Mouse (Mus musculus): ENCODE results near the gene Rxylt1. TPM values are rescaled to one million over a fixed set of nuclear protein-coding genes. Genes with fewer than 3 reads are reported as not detected.

Gene Rxylt1
- total RNA-seq (2022) = 10 to 100 TPM; 34.2 to 43.1 (median 38.1) TPM

DNA sequence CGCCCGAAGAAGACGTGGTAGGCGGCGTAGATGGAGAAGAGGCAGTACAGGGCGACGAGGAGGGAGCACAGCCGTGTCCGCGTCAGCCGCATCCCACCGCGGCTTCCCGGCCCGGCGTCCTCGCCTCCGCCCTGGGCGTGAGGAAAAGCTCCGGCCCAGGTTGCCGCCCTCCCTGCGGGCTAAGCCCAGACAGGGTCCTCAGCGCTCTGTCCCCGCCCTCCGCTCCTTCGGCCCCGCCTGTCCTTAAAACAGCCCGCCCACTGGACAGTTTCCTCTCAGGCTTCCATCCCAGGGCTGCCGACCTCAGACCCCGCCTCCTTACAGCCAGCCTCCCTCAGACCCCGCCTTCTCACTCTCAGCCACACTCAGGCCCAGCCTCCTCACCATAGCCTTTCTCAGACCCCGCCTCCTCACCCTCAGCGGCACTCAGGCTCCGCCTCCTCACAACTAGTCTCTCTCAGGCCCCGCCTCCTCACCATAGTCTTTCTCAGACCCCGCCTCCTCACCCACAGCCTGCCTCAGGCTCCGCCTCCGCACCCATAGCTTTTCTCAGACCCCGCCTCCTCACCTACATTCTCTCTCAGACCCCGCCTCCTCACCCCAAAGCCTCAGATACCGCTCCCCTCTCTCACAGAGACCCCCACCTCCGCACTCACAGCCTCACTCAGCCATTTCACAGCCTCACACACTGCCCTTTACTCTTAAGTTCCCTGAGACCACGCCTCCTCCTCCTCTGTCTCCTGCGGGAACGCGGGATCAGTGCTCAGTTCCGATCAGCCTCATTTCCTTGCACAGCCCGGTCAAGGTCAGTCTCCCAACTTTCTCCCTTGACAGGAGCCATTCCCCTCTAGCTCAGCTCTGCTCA lies at the start of gene Rxylt1:
TSS of gene Rxylt1 (minus strand) at position 392 of the 865 bp plus-strand sequence.
- DNase-seq (ENCODE audit: low spot score) = peak; percentile 97

DNA sequence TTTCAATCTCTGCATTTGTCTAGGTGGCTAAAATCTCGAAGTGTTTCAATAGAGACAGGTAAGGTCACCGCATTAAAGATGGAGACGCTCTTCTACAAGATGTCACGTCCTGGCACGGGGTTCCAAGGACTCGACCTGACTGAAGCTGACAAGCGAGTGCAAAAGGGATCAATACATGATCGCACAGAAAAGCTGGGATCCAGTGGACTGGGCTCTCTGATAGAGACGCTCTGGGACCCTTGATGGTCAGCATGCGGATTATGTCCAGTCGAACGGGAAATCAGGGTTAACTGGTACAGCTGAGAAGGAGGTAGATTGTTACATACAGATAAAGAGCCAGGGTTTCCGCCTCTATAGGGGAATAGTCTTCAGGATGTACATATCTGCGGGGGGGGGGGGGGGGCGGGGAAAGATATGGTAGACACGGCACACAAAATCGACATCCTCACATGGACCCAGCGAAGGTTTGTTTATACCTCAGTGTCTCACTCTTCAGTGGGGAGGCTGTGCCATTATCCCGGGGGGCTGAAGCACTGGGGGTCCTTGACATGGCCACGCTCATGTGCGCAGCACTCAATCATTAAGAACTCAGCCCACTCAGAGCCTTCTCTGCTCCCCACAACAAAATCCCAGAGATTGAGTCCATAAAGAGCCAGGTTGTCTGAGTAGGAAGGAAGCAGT lies 24.3 kb upstream of the Rxylt1 start:
- DNase-seq (ENCODE audit: low spot score) = no peak

DNA sequence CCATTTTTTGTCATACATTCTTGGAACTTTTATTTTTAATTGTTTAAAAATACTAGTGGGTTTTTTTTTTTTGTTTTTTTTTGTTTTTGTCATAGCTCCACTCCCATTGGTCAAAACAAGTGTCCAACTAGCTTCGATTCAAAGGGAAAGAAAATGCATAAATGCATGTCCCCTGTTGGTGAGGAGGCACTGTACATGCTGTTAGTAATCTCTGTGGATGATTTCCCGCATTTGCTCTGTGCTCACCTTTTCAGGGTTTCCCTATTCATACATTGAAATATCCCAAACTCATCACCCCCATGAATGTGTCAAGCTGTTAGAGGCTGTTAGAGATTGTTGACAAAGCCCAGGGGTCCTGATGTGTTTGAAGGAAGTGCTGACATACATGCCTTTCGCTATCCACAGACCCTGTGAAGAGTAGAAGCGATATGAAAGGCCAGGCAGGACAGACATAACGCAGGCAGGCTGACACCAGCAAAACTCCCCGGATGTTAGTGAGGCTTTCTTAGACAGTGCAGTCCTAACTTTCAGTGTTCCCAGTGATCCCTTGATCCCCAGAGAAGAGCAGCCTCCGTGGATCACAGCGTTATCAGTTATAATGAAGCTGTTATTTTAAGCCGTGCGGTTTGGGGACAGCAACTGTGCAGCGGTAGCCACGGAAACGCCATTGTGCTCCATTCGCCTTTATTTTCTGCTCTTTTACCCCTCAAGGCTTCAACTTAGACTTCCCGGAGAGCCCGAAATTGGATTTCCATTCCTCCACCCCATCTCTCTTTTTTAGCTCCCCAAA lies 23.5 kb upstream of the Rxylt1 start:
- no peak for DNase-seq (ENCODE audit: low spot score)

DNA sequence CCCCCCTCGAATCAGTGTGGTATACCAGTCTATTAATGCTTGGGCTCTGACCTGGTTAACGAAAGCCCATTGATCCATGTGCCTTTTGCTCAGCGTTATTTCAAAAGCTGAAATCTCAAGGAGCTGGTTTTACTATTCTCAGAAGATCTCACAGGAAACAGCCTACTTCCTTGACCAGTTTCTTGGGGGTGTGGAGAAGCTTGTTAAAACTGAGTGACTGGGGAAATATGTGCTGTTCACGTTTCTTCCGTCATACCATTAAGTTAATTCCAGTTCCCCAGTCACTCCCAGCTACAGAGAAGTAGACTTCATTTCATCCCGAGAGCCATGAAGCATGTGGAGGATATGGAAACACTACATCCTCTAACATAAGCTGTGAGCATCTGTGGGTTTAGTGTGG lies 22.3 kb upstream of the Rxylt1 start:
- no peak for DNase-seq (ENCODE audit: low spot score)

DNA sequence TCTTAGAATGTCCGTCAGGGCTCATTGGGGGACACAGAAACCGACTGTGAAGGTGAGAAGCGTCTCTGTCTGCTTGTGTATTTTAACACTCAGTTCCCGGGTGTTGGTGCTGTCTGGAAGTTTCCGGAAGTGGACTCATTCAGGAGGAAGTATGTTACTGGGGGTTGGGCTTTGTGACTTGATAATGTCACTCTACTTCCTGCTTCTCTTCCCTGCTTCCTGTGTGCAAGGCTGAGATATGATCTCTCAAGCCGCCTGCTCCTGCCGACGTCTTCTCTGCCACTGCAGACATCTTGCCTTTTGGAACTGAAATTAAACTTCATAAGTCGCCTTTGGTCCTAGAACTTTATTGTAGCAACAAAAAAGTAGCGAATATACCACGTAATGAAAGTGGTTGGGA lies 19.5 kb upstream of the Rxylt1 start:
- no peak for DNase-seq (ENCODE audit: low spot score)

DNA sequence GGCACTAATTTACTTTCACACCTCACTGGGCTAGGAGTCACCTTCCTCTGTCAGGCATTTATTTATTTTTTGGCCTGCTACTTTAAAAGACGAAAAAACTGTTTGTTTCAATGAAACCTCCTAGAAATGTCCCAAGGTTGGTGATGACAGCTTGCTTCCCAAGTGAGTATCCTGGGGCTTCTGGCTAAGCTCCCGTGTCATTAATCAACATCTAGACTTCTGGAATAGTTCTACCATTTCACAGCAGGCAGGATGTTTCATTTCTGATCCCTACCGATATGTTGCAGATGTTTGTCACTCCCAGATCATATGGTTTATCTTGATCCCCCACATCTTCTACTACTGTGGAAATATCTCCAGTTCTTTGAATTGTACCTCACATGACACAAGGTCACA lies 9.5 kb upstream of the Rxylt1 start:
- no peak for DNase-seq (ENCODE audit: low spot score)

DNA sequence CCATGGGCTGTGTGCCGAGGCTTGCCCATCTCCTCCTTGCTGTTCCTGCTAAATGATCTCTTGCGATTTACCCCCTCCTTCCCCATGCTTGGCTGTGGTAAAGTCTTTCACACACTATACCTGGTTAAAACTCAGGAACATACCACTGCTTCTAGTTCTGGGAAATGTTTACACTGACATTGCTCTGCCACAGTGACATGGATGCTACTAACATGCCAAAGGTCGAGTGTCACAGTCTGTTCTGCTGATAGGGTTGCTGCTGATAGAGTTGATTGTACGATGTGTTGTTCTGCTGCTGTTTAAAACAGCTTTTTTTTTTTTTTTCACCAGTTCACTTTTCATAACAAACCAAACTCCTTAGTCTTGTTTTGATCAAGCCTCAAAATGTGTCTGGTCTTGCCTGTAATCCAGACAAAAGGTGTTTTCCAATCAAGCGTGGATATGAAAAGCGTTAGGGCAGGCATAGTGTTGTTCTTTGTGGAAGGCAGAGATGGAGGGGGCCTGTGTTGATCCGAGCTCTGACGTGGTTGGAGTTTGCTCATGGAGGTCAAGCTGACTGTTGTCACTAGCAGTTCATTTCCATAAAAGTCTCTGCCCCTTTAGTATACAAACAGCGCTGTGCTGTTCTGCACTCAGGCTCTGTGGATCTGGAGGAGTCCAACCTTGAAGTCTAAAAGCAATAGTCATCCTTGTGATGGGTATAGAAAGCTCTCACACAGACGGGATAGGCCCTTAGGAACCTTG lies 8.9 kb upstream of the Rxylt1 start:
- no peak for DNase-seq (ENCODE audit: low spot score)

DNA sequence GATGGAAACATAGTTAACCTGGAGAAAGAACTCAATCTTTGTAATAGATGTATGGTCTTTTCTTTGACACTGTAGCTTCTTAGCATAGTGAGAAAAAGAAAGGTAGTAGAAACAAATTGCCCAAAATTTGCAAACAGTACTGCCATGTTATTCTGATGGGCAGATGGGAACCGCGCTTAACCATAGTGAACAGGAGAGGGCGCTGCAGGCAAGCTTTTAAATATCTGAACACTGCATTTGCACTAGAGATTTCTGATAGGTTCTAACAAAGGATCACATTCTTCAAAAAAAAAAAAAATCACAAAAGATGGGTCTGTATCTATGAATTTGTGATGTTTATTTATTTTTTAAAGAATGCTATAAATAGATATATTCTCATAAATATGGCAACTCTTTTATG lies 8.2 kb upstream of the Rxylt1 start:
- DNase-seq (ENCODE audit: low spot score) = peak; percentile 39

DNA sequence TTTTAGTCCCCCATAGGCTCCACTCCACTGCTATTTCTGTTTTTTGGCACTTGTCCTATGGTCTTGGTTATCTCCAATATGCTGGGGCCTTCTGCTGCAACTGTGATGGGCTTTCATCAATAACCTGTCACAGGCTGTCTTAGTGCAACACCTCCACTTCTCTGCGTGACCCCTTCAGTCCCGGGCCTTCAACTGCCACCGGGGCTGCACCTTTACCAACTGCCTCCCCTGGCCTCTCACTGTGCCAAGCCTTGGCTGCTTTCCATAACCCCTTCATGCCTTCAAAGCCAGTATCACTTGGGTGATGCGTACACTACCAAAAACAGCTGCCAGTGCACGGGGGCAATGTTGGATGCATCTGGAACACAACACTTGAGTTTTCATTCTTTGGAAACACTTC lies 5.5 kb upstream of the Rxylt1 start:
- no peak for DNase-seq (ENCODE audit: low spot score)

DNA sequence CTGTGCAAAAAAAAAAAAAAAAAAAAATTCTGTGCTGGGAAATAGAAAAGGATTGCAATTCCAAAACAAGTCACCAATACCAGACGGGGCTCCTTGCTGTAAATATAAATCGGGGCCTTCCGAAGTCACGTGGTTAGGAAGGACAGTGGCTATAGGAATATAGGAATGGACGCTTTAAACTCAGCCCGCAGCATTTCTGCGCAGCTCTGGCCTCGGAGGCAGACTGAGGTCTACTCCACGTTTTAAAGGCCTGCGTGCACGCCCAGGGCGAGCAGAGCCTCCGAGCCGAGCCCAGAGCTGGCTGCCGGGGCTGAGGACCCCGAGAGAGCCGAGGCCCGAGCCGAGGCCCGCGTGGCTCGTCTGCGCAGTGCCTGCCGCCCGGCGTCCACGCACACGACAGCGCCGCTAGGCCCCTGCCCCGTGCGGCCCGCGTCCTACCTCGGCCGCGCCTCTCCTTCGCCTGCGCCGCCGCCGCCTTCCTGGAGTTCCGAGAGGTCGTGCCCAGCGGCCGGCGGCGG lies 650 bp downstream of the Rxylt1 start:
- no peak for DNase-seq (ENCODE audit: low spot score)

DNA sequence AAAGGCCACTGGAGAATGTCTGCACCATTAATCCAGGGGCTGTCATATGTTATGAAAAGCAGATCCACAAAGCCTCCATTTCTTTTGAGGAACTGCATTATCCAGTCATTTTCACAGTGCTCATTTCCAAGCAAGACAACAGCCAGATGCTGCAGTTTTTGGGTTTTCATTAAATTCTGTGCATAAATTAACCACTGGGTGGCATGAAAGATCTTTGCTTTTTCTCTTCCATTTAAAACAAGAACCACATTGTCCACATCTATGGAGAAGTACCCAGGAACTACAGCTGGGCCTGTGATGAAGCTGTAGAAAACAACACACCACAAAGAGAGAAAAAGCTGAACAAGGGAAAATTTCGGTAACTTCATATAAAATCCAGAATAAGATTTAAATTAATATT lies 6.7 kb downstream of the Rxylt1 start:
- DNase-seq (ENCODE audit: low spot score) = no peak

DNA sequence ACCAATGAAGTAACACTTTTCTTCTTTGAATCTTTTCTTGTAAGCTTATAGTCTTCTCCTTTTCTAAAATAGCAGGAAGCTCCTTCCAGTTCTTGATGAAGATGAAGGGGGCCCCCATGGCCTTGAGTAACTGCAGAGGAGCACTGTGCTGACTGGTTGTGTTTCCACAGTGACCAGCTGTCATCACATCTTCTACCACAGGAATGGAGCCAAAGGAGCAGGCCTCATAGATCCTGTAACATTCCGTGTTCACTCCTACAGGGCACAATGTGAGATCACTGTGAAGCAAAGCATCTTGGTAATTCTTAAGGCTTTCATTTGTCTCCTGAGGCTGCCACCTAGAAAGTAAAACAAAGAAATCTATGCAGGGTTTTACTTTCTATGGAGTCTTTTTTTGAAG lies 15.8 kb downstream of the Rxylt1 start:
- DNase-seq (ENCODE audit: low spot score) = no peak

DNA sequence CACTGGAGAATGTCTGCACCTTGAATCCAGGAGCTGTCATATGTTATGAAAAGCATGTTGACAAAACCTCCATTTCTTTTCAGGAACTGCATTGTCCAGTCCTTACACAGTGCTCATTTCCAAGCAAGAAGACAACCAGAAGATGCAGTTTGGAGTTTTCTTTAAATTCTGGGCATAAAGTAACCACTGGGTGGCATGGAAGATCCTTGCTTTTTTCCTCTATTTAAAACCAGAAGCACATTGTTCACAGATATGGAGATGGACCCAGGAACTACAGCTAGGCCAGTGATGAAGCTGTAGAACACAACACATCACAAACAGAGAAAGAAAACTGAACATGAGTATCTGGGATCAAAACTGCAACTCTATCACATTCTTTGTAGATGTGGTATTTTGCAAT lies 28.0 kb downstream of the Rxylt1 start:
- DNase-seq (ENCODE audit: low spot score) = no peak

DNA sequence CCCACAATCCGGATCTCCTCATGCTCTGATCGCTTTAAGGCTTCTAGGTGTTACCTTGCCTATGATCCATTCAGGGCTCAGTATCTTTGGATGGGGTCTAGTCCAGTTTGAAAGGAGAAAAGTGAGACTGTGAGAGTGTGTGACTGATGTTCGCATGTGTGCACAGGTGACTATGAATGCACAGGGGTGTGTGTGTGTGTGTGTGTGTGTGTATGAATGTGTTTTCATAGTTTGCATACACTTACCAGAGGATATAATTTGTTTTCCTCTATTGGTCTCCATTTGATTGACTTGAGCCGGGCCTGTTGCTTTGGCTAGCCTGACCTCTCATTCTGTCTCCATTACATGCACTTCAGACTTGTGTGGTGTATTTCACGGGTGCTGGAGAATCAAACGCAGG lies 41.3 kb downstream of the Rxylt1 start:
- no peak for DNase-seq (ENCODE audit: low spot score)

DNA sequence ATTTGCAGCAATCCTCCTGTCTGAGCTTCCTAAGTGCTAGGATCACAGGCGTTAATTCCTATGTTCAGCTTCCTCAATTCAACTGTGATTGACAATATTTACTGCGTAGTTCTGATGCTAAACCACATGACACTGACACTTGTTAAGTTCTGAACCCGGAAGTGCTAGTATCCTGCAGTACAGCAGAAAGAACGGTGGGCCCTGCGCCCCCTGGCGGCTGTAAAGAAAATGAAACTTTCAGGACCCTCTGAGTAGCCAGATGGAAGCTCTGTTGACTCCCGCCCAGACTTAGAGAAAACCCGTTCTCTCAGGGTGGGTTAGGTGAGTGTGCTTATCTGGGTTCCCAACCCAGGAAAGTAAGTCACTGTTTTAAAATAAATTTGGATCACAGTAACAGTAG lies 42.6 kb downstream of the Rxylt1 start:
- DNase-seq (ENCODE audit: low spot score) = peak; percentile 32

DNA sequence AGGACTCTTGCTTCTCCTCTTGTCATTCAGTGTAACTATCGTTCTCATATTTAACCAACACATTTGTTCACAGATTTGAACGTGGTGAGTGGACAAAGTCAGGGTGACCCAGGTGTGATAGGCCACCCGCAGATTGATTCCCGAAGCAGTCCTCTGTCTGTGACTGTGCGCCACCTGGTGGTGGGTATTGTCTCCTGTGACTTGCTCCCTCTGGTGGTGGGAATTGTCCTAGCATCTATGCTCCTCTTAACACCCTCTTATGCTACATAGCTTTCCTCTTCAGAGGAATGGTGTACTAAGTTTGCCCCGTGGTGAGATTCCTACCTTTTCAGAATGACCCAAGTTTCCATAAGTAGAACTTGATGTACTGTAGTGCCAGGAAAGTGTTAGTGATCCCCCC lies 45.3 kb downstream of the Rxylt1 start:
- peak; percentile 89 for DNase-seq (ENCODE audit: low spot score)

DNA sequence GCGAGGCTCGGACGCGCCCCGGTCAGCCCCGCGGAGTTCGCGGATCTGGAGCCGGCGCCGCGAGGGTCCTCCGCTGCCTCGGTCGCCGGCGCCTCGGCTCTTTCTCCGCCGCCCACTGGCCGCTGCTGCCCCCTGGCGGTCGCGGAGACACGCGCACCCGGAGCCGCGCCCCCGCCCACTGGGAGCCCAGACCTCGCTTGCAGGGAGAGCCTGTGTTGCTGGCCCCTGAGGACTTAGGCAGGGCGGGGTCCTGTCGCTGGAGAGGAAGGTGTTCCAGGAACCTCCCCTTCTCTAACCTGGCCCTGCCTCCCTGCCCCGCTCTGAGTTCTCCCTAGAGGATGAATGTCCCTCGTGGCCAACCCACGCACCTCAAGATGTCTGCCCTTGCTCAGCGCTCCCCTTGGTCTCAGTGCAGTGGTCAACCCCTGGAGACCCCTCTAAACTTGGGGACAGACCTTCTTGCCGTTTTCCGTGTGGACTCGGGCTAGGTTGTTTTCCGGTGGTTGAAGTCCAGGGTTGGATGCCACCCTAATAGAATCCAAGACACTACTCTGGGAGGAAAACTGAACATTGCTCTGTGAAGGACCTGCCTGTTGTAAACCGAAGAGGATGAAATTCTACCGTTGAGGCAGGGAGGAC lies 49.3 kb downstream of the Rxylt1 start:
- DNase-seq (ENCODE audit: low spot score) = peak; percentile 78

DNA sequence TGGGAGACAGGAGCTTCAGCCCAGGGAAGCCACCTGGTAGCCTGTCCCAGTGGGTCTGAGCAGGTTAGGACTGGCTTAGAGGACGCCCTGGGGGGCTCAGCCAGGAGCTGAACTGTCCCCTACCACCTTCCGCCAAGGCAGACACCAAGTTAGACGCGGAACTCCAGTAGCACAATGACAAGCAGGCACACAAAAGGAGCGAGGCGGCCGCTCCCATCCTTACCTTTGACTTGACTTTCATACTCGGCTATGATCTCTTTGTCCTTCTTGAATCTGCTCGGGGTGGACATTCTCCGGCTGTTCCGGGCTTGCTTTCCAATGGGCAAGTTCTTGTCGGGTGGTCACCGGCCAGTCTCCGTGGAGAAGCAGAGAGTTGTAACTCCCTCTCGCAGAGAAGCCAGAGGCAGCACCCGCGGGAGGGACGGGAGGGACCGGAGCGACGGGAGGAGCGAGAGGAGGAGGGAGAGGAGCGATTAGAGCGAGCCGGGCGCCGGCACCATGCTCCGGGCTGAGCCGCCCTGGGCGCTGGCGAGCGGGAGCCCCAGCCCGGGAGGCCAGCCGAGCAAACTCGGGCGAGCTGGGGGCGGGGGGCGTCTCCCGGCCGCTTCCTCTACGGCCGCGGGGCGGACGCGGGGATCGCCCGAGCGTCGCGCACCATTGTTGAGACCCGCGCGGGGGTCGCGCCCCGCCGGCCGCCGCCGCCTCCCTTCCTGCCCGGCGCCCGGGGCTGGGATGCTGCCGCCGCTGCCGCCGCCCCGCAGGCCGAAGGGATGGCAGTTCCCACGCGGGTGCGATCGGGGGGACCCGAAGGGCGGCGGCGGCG lies 50.1 kb downstream of the Rxylt1 start, which contains the start of gene Srgap1:
TSS of gene Srgap1 (minus strand) at position 412 of the 823 bp plus-strand sequence.
- peak; percentile 19 for DNase-seq (ENCODE audit: low spot score)

DNA sequence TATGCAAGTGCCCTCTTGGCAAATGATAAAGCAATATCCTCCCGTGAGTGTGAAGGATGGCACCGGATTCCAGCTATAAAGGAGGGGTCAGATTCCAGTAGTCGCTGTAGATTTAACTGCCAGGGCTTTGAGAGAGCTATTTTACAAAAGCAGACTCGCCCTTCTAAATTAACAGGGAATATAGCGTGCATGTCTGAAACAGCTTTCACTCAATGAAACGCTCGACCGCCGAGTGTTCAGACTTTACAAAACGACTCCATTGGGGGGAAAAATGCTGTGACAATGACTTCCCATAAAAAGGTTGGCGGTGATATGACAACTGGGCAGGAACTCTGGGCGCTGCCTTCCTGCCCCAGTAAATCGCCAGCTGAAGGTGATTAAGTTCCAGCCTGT lies 50.7 kb downstream of the Rxylt1 start:
- no peak for DNase-seq (ENCODE audit: low spot score)

DNA sequence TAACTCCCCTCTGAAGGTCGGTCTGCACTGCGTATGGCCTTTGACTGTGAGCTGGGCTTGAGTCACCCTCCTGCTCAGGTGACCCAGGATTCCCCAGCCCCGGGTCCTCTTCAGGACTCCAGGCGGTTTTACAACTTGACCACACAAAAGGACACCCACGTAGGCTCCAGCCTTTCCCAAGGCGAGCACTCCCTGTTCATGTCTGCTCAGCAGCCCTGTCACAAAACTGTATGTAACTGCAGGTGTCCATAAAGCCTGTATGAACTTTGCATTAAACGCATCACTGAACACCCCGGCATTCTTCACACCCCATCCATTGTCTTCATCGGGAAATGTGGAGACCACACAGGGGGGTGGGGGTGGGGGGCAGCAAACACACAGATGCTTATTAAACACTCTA lies 51.2 kb downstream of the Rxylt1 start:
- DNase-seq (ENCODE audit: low spot score) = no peak
